Mouse (Mus musculus): Measurements from ENCODE around the gene Kat8. TPM values are rescaled to one million over a fixed set of nuclear protein-coding genes. Genes with fewer than 3 reads are reported as not detected.
A peak's percentile ranks its signal among the peaks of the same experiment; 100 is the strongest.

Gene Kat8
- 52.3 and 56.6 TPM in 2 replicates for polyA plus RNA-seq (2014; fragmentation: Nextera tagmentation; extraction: Ambion mirVana)

DNA sequence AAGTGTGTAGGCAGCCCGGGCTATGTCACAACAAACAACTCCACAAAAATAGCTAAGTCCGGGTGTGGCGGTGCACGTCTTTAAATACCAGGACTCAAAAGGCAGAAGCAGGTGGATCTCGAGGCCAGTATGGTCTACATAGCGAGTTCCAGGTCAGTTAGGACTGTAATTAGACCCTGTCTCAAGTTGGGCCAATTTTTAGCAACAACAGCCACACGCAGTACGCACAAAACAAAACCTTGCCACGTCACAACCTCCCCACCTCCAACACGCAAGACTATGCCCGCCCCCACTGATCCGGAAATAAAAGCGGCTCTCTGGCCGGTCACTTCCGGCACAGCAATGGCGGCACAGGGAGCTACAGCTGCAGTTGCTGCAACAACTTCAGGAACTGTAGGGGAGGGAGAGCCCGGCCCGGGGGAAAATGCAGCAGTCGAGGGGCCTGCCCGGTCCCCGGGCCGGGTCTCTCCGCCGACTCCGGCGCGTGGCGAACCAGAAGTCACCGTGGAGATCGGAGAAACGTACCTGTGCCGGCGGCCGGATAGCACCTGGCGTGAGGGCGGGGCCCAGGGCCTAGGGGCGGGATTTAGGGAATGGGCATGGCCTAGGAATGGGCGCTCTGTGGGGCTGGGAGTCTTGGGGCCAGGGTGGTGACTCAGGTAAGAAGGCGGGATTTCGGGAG lies at the start of gene Kat8:
TSS of gene Kat8 (plus strand) at position 327 of the 682 bp plus-strand sequence.
- 2% methylated on average over 40 of the region's 40 CpGs for WGBS
- DNase-seq (ENCODE audit: low spot score): peak; percentile 90

DNA sequence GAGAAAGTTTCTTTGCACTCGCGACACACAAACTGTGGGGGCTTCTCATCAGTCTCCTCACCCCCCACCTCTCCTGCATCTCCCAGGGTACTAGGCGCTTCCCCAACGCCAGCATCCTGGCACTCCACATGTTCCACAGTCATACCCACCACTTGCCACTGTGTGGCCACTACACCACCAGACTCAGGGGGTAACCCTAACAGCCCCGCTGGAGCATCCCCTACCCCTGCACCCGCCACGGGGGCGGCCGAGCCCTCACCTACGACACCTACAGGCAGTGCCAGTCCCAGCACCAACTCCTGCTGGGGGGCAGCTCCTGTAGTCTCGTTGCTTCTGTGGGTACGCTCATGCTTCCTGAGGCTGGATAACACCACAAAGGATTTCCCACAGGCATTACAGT lies 45.9 kb upstream of the Kat8 start:
- no peaks in the 10 kb centered on the region for H3K27me3 ChIP-seq (ENCODE audit: control insufficient read depth, insufficient read depth, low read length)
- H3K36me3 ChIP-seq (ENCODE audit: control insufficient read depth, insufficient read depth, low read length): peaks cover 23% of the 10 kb centered on the region
- no peak overlapping the region for H3K9ac ChIP-seq (ENCODE audit: low read length)
- DNase-seq (ENCODE audit: low spot score) (no peak), ATAC-seq (ENCODE audit: insufficient read depth, low FRiP score, low TSS enrichment) (no peak)
- no peak overlapping the region for H3K27ac ChIP-seq (ENCODE audit: low read depth, low read length)
- H3K4me3 ChIP-seq (ENCODE audit: low read depth, low read length): no peak overlapping the region
- H3K4me2 ChIP-seq (ENCODE audit: low read depth): no peak overlapping the region
- no peaks in the 10 kb centered on the region for H3K4me1 ChIP-seq (ENCODE audit: control insufficient read depth, insufficient read depth, low read length)
- H3K9me3 ChIP-seq (ENCODE audit: control insufficient read depth, low read length): no peaks in the 10 kb centered on the region
- 95% methylated on average over 12 of the region's 12 CpGs for WGBS

More for the DNA sequence above, at the start of gene Kat8:
- Histone ChIP-seq H3K27ac (ENCODE audit: low read depth, low read length) (no peak within 1 kb of the TSS), H3K9ac (ENCODE audit: low read length) (peak within 1 kb of the TSS; percentile 65), H3K27me3 (ENCODE audit: control insufficient read depth, insufficient read depth, low read length) (no peaks in the 10 kb centered on the region), H3K9me3 (ENCODE audit: control insufficient read depth, low read length) (no peaks in the 10 kb centered on the region), H3K4me3 (ENCODE audit: low read depth, low read length) (peak within 1 kb of the TSS; percentile 88), H3K4me2 (ENCODE audit: low read depth) (peak within 1 kb of the TSS; percentile 70), H3K36me3 (ENCODE audit: control insufficient read depth, insufficient read depth, low read length) (peaks cover 13% of the 10 kb centered on the region), H3K4me1 (ENCODE audit: control insufficient read depth, insufficient read depth, low read length) (0 out of 2 replicates have a peak, but pooled peaks cover 6% of the 10 kb centered on the region)
- ATAC-seq (ENCODE audit: insufficient read depth, low FRiP score, low TSS enrichment): peak; percentile 88

DNA sequence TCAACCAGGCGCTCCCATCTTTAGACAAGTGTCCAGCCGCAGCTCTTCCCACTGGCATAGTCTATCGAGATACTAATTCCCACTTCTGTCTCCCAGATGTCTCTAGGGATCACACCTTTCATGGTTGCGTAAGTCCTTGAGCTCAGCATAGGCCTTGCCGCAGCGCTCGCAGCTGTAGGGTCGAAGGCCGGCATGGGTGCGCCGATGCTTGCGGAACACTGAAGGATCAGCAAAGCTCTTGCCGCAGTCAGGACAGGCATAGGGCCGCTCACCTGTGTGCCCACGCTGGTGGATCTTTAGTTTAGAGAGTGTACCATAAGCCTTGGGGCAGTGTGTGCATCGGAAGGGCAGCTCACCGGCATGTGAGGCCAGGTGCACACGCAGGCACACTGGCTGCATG lies 44.7 kb upstream of the Kat8 start:
- no peak overlapping the region for H3K4me3 ChIP-seq (ENCODE audit: low read depth, low read length)
- H3K27me3 ChIP-seq (ENCODE audit: control insufficient read depth, insufficient read depth, low read length): no peaks in the 10 kb centered on the region
- H3K9ac ChIP-seq (ENCODE audit: low read length): no peak overlapping the region
- H3K36me3 ChIP-seq (ENCODE audit: control insufficient read depth, insufficient read depth, low read length): peaks cover 23% of the 10 kb centered on the region
- 97% methylated on average over 18 of the region's 18 CpGs for WGBS
- ATAC-seq (ENCODE audit: insufficient read depth, low FRiP score, low TSS enrichment) (no peak), DNase-seq (ENCODE audit: low spot score) (no peak)
- no peaks in the 10 kb centered on the region for H3K9me3 ChIP-seq (ENCODE audit: control insufficient read depth, low read length)
- no peaks in the 10 kb centered on the region for H3K4me1 ChIP-seq (ENCODE audit: control insufficient read depth, insufficient read depth, low read length)
- H3K27ac ChIP-seq (ENCODE audit: low read depth, low read length): no peak overlapping the region
- no peak overlapping the region for H3K4me2 ChIP-seq (ENCODE audit: low read depth)

DNA sequence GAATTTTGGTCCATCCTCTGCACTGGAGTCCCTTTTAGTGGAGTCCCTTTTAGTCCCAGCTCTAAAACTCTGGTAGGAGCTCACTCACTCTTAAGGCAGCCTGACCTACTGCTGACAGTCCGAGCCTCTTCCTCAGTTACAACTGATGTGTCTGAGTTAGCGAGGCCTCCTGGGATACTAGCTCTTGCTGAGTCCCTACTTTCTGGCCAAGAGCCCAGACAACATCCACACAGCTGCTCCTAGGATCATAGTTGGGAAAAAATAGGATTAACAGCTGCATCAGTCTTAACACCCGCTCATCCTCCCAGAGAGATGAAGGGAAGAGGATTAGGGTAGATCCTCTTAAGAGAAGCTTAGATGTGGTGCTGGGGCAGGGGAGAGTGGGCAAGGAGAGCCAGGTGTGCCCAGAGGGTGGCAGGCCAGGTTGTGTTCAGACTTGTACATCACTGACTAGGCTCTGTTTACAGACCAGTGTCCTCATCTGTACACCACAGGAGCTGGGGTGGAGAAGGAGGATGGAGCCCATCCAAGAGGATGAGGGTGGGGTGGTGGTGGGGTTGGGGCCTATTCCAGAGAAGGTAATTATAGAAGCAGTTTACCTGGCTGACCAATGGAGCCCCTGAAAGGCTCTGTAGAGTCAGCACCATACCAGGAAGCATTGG lies 43.0 kb upstream of the Kat8 start:
- no peak overlapping the region for H3K4me3 ChIP-seq (ENCODE audit: low read depth, low read length)
- WGBS: 91% methylated on average over 3 of the region's 3 CpGs
- DNase-seq (ENCODE audit: low spot score) (no peak), ATAC-seq (ENCODE audit: insufficient read depth, low FRiP score, low TSS enrichment) (no peak)
- H3K27me3 ChIP-seq (ENCODE audit: control insufficient read depth, insufficient read depth, low read length): no peaks in the 10 kb centered on the region
- peaks cover 7% of the 10 kb centered on the region for H3K4me1 ChIP-seq (ENCODE audit: control insufficient read depth, insufficient read depth, low read length)
- no peak overlapping the region for H3K9ac ChIP-seq (ENCODE audit: low read length)
- H3K4me2 ChIP-seq (ENCODE audit: low read depth): no peak overlapping the region
- H3K9me3 ChIP-seq (ENCODE audit: control insufficient read depth, low read length): no peaks in the 10 kb centered on the region
- no peak overlapping the region for H3K27ac ChIP-seq (ENCODE audit: low read depth, low read length)
- H3K36me3 ChIP-seq (ENCODE audit: control insufficient read depth, insufficient read depth, low read length): peaks cover 25% of the 10 kb centered on the region

DNA sequence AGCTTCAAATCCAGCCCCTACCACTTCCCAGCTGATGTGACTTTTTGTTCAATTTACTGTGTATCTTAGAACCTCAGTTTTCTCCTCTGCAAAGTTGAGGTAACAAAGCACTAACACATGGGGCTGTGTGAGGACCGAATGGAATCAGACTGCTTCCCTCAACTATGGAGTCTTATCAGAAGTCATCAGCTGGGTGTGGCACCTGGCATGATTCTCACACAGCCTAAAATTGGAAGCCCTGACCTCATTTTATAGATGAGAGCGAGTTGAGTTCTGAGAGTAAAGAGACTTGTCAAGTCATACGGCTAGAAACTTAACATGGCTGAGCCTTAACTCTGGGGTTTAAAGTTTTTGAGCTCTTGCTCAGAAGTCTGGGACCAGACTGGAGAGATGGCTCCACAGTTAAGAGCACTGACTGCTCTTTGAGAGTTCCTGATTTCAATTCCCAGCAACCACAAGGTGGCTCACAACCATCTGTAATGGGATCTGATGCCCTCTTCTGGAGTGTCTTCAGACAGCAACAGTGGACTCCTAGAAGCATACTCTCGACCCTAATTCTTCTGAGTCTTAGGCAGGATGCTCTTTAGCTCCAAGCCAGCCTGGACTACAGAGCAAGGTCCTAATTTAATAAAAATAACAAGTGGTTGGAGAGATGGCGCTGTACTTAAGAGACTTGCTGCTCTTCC lies 42.0 kb upstream of the Kat8 start:
- Histone ChIP-seq H3K27me3 (ENCODE audit: control insufficient read depth, insufficient read depth, low read length) (no peaks in the 10 kb centered on the region), H3K27ac (ENCODE audit: low read depth, low read length) (no peak overlapping the region), H3K36me3 (ENCODE audit: control insufficient read depth, insufficient read depth, low read length) (peaks cover 25% of the 10 kb centered on the region), H3K9ac (ENCODE audit: low read length) (no peak overlapping the region), H3K4me3 (ENCODE audit: low read depth, low read length) (no peak overlapping the region), H3K4me1 (ENCODE audit: control insufficient read depth, insufficient read depth, low read length) (peaks cover 11% of the 10 kb centered on the region), H3K9me3 (ENCODE audit: control insufficient read depth, low read length) (no peaks in the 10 kb centered on the region), H3K4me2 (ENCODE audit: low read depth) (no peak overlapping the region)
- 85% methylated on average over 5 of the region's 5 CpGs for WGBS
- no peak for DNase-seq (ENCODE audit: low spot score)
- ATAC-seq (ENCODE audit: insufficient read depth, low FRiP score, low TSS enrichment): no peak

DNA sequence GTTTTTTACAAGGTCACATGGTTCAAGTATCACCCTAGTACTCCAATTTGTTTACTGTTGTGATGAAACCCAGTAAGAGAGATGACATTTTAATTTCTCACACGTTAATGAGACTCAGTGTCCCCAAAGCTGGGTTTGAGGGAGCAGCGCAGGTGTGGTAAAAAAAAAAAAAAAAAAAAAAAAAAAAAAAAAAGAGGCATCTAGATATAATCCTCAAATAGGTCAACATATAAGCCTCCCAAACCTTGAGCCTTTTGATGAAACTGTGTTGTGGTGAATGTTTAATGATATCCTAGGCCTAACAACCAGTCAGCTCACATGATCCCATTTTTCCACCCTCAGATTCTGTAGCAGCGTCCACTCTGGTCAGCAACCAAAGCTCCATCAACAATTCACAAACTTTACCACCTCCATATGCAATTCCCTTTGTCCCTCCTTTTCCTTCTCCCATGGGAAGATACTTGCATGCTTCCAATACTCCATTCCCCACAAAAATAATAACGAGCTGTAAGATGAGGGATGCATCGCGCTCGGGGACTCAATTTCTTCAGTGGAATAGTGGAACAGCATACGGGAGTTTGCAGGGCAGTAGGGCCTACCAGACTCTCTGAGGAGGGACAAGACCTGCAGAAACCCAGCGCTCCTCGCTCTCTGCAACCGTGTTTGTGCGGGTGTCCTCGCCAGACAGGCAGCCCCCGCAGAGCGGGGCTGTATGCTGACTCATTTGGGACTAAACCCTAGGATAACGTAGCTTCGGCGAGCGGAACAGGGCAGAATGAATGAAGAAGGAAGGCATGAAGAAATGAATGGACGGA lies 37.3 kb upstream of the Kat8 start:
- peak overlapping the region; percentile 95 for H3K4me3 ChIP-seq (ENCODE audit: low read depth, low read length)
- H3K9me3 ChIP-seq (ENCODE audit: control insufficient read depth, low read length): no peaks in the 10 kb centered on the region
- ATAC-seq (ENCODE audit: insufficient read depth, low FRiP score, low TSS enrichment) (no peak), DNase-seq (ENCODE audit: low spot score) (no peak)
- H3K9ac ChIP-seq (ENCODE audit: low read length): peak overlapping the region; percentile 98
- WGBS: 5% methylated on average over 20 of the region's 20 CpGs
- H3K27ac ChIP-seq (ENCODE audit: low read depth, low read length): peak overlapping the region; percentile 98
- peaks cover 18% of the 10 kb centered on the region for H3K36me3 ChIP-seq (ENCODE audit: control insufficient read depth, insufficient read depth, low read length)
- H3K4me2 ChIP-seq (ENCODE audit: low read depth): peak overlapping the region; percentile 67
- H3K27me3 ChIP-seq (ENCODE audit: control insufficient read depth, insufficient read depth, low read length): no peaks in the 10 kb centered on the region
- peaks cover 16% of the 10 kb centered on the region for H3K4me1 ChIP-seq (ENCODE audit: control insufficient read depth, insufficient read depth, low read length)

DNA sequence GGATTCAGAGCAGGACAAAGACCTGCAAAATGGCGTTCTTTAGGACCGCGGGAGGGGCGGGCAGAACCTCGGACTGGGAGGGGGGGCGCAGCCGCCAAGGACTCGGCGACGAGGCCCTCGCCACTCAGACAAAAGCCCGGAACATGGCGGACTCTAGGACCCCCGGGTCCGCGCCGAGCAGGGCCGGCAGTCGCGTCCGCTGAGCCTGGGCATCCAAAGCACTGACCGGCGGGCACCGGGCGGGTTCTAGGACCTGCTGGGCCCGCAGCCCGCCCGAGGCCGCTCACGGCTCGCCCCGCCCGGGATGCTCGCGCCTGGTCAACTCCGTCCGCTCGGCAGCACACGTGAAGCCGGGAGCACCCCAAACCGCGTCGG lies 36.7 kb upstream of the Kat8 start:
- DNase-seq (ENCODE audit: low spot score) (peak; percentile 99), ATAC-seq (ENCODE audit: insufficient read depth, low FRiP score, low TSS enrichment) (peak; percentile 95)
- WGBS: under 1% methylated on average over 32 of the region's 43 CpGs
- Histone ChIP-seq H3K4me1 (ENCODE audit: control insufficient read depth, insufficient read depth, low read length) (peaks cover 16% of the 10 kb centered on the region), H3K36me3 (ENCODE audit: control insufficient read depth, insufficient read depth, low read length) (peaks cover 24% of the 10 kb centered on the region), H3K27me3 (ENCODE audit: control insufficient read depth, insufficient read depth, low read length) (no peaks in the 10 kb centered on the region), H3K4me2 (ENCODE audit: low read depth) (peak overlapping the region; percentile 67), H3K9me3 (ENCODE audit: control insufficient read depth, low read length) (no peaks in the 10 kb centered on the region), H3K9ac (ENCODE audit: low read length) (peak overlapping the region; percentile 98), H3K27ac (ENCODE audit: low read depth, low read length) (peak overlapping the region; percentile 98), H3K4me3 (ENCODE audit: low read depth, low read length) (peak overlapping the region; percentile 95)

DNA sequence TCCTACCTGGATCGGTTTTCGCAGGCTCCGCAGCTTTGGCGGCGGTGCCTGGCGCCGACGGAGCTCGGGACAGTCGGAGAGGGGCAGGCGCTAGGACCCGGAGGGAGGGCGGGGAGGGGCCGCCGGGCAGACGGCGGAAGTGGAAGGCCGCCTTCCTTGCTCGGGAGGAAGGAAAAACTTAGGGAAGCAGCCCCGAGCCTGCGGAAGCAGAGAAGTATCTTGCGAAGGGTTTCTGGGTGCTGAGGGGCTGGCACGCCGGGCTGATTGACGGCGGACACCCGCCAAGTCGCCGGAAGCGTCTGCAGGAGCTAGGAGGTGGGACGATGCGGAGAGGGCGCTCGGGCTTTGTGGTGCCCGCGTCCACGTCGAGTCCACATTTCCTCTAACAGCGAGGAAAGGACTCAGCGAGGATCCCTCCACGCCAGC lies 36.3 kb upstream of the Kat8 start, which contains the start of gene Zfp646:
TSS of gene Zfp646 (plus strand) at position 181 of the 426 bp plus-strand sequence.
- H3K27ac ChIP-seq (ENCODE audit: low read depth, low read length): peak within 1 kb of the TSS; percentile 98
- peaks cover 16% of the 10 kb centered on the region for H3K4me1 ChIP-seq (ENCODE audit: control insufficient read depth, insufficient read depth, low read length)
- H3K27me3 ChIP-seq (ENCODE audit: control insufficient read depth, insufficient read depth, low read length): no peaks in the 10 kb centered on the region
- under 1% methylated on average over 41 of the region's 41 CpGs for WGBS
- H3K4me2 ChIP-seq (ENCODE audit: low read depth): peak within 1 kb of the TSS; percentile 67
- peak; percentile 87 for ATAC-seq (ENCODE audit: insufficient read depth, low FRiP score, low TSS enrichment)
- H3K4me3 ChIP-seq (ENCODE audit: low read depth, low read length): peak within 1 kb of the TSS; percentile 95
- H3K36me3 ChIP-seq (ENCODE audit: control insufficient read depth, insufficient read depth, low read length): peaks cover 28% of the 10 kb centered on the region
- H3K9ac ChIP-seq (ENCODE audit: low read length): peak within 1 kb of the TSS; percentile 98
- DNase-seq (ENCODE audit: low spot score): peak; percentile 93
- no peaks in the 10 kb centered on the region for H3K9me3 ChIP-seq (ENCODE audit: control insufficient read depth, low read length)
